Mouse (Mus musculus): ENCODE measurements around the gene Ephx3. TPM values are rescaled to one million over a fixed set of nuclear protein-coding genes. Genes with fewer than 3 reads are reported as not detected.
A peak's percentile ranks its signal among the peaks of the same experiment; 100 is the strongest.

Gene Ephx3
- total and polyA plus RNA-seq, 2 experiments from 2014 or later = 0.70 to 1.1 TPM

GRCm38 (mm10) chr17:32142907-32143854, 46.2 kb downstream of the Ephx3 start:
- ATAC-seq (ENCODE audit: low FRiP score) (peak; percentile 76), DNase-seq (ENCODE audit: low spot score) (peak; percentile 80)
- Histone ChIP-seq H3K4me1 (ENCODE audit: insufficient read depth, low read length) (no peaks in the 10 kb centered on the region), H3K36me3 (ENCODE audit: insufficient read depth, low read length) (no peaks in the 10 kb centered on the region), H3K9me3 (ENCODE audit: low read length) (no peaks in the 10 kb centered on the region), H3K27me3 (ENCODE audit: insufficient read depth, low read length) (no peaks in the 10 kb centered on the region), H3K27ac (ENCODE audit: low read depth, low read length) (no peak overlapping the region), H3K4me2 (ENCODE audit: low read depth, low read length, poor library complexity, severe bottlenecking) (peak overlapping the region; percentile 45), H3K9ac (replicated peaks; ENCODE audit: low read length, poor library complexity, severe bottlenecking) (peak overlapping the region; percentile 44; the same call in 1 of the 2 replicates), H3K4me3 (ENCODE audit: low read depth, low read length) (peak overlapping the region; percentile 29)
- peak; percentile 84 for TF ChIP-seq CTCF (IDR thresholded peaks at IDR 0.05)
- WGBS = 25% methylated on average over 39 of the region's 39 CpGs

GRCm38 (mm10) chr17:32142234-32142633, 47.1 kb downstream of the Ephx3 start:
- H3K27ac ChIP-seq (ENCODE audit: low read depth, low read length) = no peak overlapping the region
- no peak for ATAC-seq (ENCODE audit: low FRiP score)
- no peaks in the 10 kb centered on the region for H3K4me1 ChIP-seq (ENCODE audit: insufficient read depth, low read length)
- TF ChIP-seq CTCF (IDR thresholded peaks at IDR 0.05) = no peak
- no peak for DNase-seq (ENCODE audit: low spot score)
- H3K9ac ChIP-seq (replicated peaks; ENCODE audit: low read length, poor library complexity, severe bottlenecking) = no peak overlapping the region
- no peak overlapping the region for H3K4me3 ChIP-seq (ENCODE audit: low read depth, low read length)
- no peaks in the 10 kb centered on the region for H3K27me3 ChIP-seq (ENCODE audit: insufficient read depth, low read length)
- no peak overlapping the region for H3K4me2 ChIP-seq (ENCODE audit: low read depth, low read length, poor library complexity, severe bottlenecking)
- H3K9me3 ChIP-seq (ENCODE audit: low read length) = no peaks in the 10 kb centered on the region
- WGBS = 96% methylated on average over 1 of the region's 1 CpGs
- no peaks in the 10 kb centered on the region for H3K36me3 ChIP-seq (ENCODE audit: insufficient read depth, low read length)

Other genes with a start within 250 kb of the Ephx3 start
- 24.3 and 38.5 TPM in 2 replicates for gene Rrp1b, start 153.4 kb downstream of the Ephx3 start, total RNA-seq (2014; rRNA removed)
- gene Rrp1b, start 153.4 kb downstream of the Ephx3 start, polyA plus RNA-seq (2015; fragmentation: Nextera tagmentation; extraction: Ambion mirVana) = 40.3 and 45.8 TPM in 2 replicates
- gene Hsf2bp, start 153.2 kb downstream of the Ephx3 start, total RNA-seq (2014; rRNA removed) = 0.16 TPM in 1 of 2 replicates, not detected in the other
- 1.3 and 1.4 TPM in 2 replicates for gene Hsf2bp, start 153.2 kb downstream of the Ephx3 start, polyA plus RNA-seq (2015; fragmentation: Nextera tagmentation; extraction: Ambion mirVana)
- gene Notch3, start 22.7 kb downstream of the Ephx3 start, total RNA-seq (2014; rRNA removed) = 42.4 and 43.9 TPM in 2 replicates
- gene Notch3, start 22.7 kb downstream of the Ephx3 start, polyA plus RNA-seq (2015; fragmentation: Nextera tagmentation; extraction: Ambion mirVana) = 5.2 and 5.7 TPM in 2 replicates
- 49.2 and 49.7 TPM in 2 replicates for gene Brd4, start 95.2 kb upstream of the Ephx3 start, total RNA-seq (2014; rRNA removed)
- gene Brd4, start 95.2 kb upstream of the Ephx3 start, polyA plus RNA-seq (2015; fragmentation: Nextera tagmentation; extraction: Ambion mirVana) = 68.0 and 81.6 TPM in 2 replicates
- gene Akap8, start 131.7 kb upstream of the Ephx3 start, total RNA-seq (2014; rRNA removed) = 96.5 and 131 TPM in 2 replicates
- 66.8 and 81.1 TPM in 2 replicates for gene Akap8, start 131.7 kb upstream of the Ephx3 start, polyA plus RNA-seq (2015; fragmentation: Nextera tagmentation; extraction: Ambion mirVana)
- 69.9 and 83.6 TPM in 2 replicates for gene Akap8l, start 161.1 kb upstream of the Ephx3 start, total RNA-seq (2014; rRNA removed)
- gene Akap8l, start 161.1 kb upstream of the Ephx3 start, polyA plus RNA-seq (2015; fragmentation: Nextera tagmentation; extraction: Ambion mirVana) = 113 and 117 TPM in 2 replicates
- gene Wiz, start 199.9 kb upstream of the Ephx3 start, total RNA-seq (2014; rRNA removed) = 53.9 and 68.0 TPM in 2 replicates
- 40.8 and 41.3 TPM in 2 replicates for gene Wiz, start 199.9 kb upstream of the Ephx3 start, polyA plus RNA-seq (2015; fragmentation: Nextera tagmentation; extraction: Ambion mirVana)
- 3.8 and 4.6 TPM in 2 replicates for gene Rasal3, start 214.0 kb upstream of the Ephx3 start, total RNA-seq (2014; rRNA removed)
- 0.63 and 0.80 TPM in 2 replicates for gene Rasal3, start 214.0 kb upstream of the Ephx3 start, polyA plus RNA-seq (2015; fragmentation: Nextera tagmentation; extraction: Ambion mirVana)
- not detected in 2 replicates for gene Pglyrp2, start 234.6 kb upstream of the Ephx3 start, total RNA-seq (2014; rRNA removed)
- not detected in 2 replicates for gene Pglyrp2, start 234.6 kb upstream of the Ephx3 start, polyA plus RNA-seq (2015; fragmentation: Nextera tagmentation; extraction: Ambion mirVana)

All from midbrain, postnatal 0 days (tissue).